ENCODE assay signal across 8 mouse cellular contexts in the genomic region with DNA sequence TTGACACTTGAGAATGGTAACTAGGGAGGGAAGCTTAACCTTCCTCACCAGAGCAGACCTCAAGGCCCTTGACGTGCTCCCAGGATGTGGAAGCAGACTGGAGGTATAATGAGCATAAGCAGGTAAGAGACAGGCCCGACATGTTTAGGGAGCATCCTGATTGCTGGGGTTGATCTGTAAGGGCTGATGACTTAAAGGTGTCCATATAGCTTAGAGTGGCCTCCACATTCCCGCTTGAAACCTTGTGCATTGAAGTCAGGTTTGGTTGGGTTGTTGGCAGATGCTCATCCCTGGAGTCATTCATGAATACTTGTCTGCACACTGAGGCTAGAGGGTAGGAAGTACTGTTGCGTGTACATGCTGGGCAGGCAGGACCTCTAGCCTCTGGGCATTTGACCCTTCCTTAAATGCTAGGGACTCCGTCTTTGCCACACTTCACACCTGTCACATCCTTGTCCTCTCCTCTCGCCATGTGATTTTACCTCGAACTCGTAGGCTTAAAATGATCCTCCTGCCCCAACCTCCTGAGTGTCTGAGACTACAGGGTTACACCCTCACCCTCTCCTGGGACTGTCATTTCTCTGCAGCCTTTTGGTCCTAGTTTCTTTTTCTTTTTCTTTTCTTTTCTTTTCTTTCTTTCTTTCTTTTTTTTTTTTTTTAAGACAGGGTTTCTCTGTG. TPM values are rescaled to one million over a fixed set of nuclear protein-coding genes. Genes with fewer than 3 reads are reported as not detected.
DNase-seq lines count a peak whose midpoint lies in the region; ATAC-seq and TF ChIP-seq lines count a peak whose summit lies in the region.

No protein-coding gene starts in this region.

- WGBS in spleen, adult 2 months: 73% methylated on average over 8 of the region's 8 CpGs
- WGBS in limb, embryonic 15.5 days: 79% methylated on average over 8 of the region's 8 CpGs
- 79% methylated on average over 8 of the region's 8 CpGs for WGBS in stomach, postnatal 0 days

- no peak for TF ChIP-seq POLR2A in spleen, adult 2 months (IDR thresholded peaks at IDR 0.05; ENCODE audit: low read depth, low read length)

- TF ChIP-seq CTCF in spleen, adult 2 months (IDR thresholded peaks at IDR 0.05; ENCODE audit: extremely low read depth, insufficient read depth, insufficient read length, insufficient replicate concordance): no peak
- TF ChIP-seq CTCF in stomach, postnatal 0 days (IDR thresholded peaks at IDR 0.05; ENCODE audit: low read depth): no peak

- no peak for DNase-seq in spleen, adult 2 months (ENCODE audit: low read depth in 1 of 2, low spot score in 2 of 2)
- DNase-seq in spleen, postnatal 14 days (ENCODE audit: low spot score in 2 of 2): no peak
- DNase-seq in stomach, postnatal 0 days (ENCODE audit: low spot score): no peak
- no peak for DNase-seq in natural killer cell, adult 2 months (ENCODE audit: low spot score in 2 of 2)

- H3K4me1 ChIP-seq in erythroblast, embryonic 14.5 days (ENCODE audit: control insufficient read depth): peaks cover 37% of the 10 kb centered on the region
- peaks cover 19% of the 10 kb centered on the region; the same call in 1 of the 2 replicates for H3K4me1 ChIP-seq in spleen, adult 2 months (ENCODE audit: control insufficient read depth, insufficient read depth, insufficient read length)
- H3K4me1 ChIP-seq in limb, embryonic 15.5 days: peaks cover 25% of the 10 kb centered on the region
- H3K4me1 ChIP-seq in stomach, postnatal 0 days (replicated peaks; ENCODE audit: control insufficient read depth, insufficient read depth): no peaks in the 10 kb centered on the region; the same call in 1 of the 2 replicates

- H3K4me3 ChIP-seq in erythroblast, embryonic 14.5 days (replicated peaks): peak overlapping the region; percentile 91
- H3K4me3 ChIP-seq in spleen, adult 2 months (ENCODE audit: extremely low read depth, insufficient read depth, insufficient read length): peak overlapping the region; percentile 95; the same call in 1 of the 2 replicates
- peak overlapping the region; percentile 84 for H3K4me3 ChIP-seq in limb, embryonic 15.5 days
- peak overlapping the region; percentile 75 for H3K4me3 ChIP-seq in stomach, postnatal 0 days (ENCODE audit: low read depth, low read length)

- H3K4me2 ChIP-seq in limb, embryonic 15.5 days: peak overlapping the region; percentile 89
- peak overlapping the region; percentile 93 for H3K4me2 ChIP-seq in stomach, postnatal 0 days (replicated peaks; ENCODE audit: low read depth)

- no peaks in the 10 kb centered on the region for H3K27me3 ChIP-seq in erythroblast, embryonic 14.5 days (ENCODE audit: control insufficient read depth)
- no peaks in the 10 kb centered on the region for H3K27me3 ChIP-seq in spleen, adult 2 months (ENCODE audit: control insufficient read depth, insufficient read depth, low read length)
- H3K27me3 ChIP-seq in limb, embryonic 15.5 days: no peaks in the 10 kb centered on the region
- H3K27me3 ChIP-seq in stomach, postnatal 0 days (ENCODE audit: control insufficient read depth, insufficient read depth, low read length): no peaks in the 10 kb centered on the region

- no peaks in the 10 kb centered on the region for H3K9me3 ChIP-seq in erythroblast, embryonic 14.5 days (ENCODE audit: control insufficient read depth, low read length)
- H3K9me3 ChIP-seq in limb, embryonic 15.5 days: no peaks in the 10 kb centered on the region
- no peaks in the 10 kb centered on the region for H3K9me3 ChIP-seq in stomach, postnatal 0 days (ENCODE audit: control insufficient read depth, low read length)

- no peak for TF ChIP-seq EP300 in stomach, postnatal 0 days (optimal IDR thresholded peaks at IDR 0.05)

- peak overlapping the region; percentile 57 for H3K27ac ChIP-seq in spleen, adult 2 months (ENCODE audit: insufficient read depth, low read length)
- H3K27ac ChIP-seq in limb, embryonic 15.5 days: no peak overlapping the region
- H3K27ac ChIP-seq in stomach, postnatal 0 days (replicated peaks): no peak overlapping the region

- peaks cover 31% of the 10 kb centered on the region for H3K36me3 ChIP-seq in erythroblast, embryonic 14.5 days (ENCODE audit: control insufficient read depth)
- peaks cover 10% of the 10 kb centered on the region for H3K36me3 ChIP-seq in spleen, adult 2 months (ENCODE audit: control insufficient read depth, insufficient read depth, low read length)
- peaks cover 25% of the 10 kb centered on the region for H3K36me3 ChIP-seq in limb, embryonic 15.5 days
- H3K36me3 ChIP-seq in stomach, postnatal 0 days (ENCODE audit: control insufficient read depth, insufficient read depth, low read length): 0 out of 2 replicates have a peak, but pooled peaks cover 5% of the 10 kb centered on the region

- H3K9ac ChIP-seq in limb, embryonic 15.5 days: peak overlapping the region; percentile 67; the same call in 1 of the 2 replicates
- H3K9ac ChIP-seq in stomach, postnatal 0 days (ENCODE audit: low read length): peak overlapping the region; percentile 89; the same call in 1 of the 2 replicates

- ATAC-seq in erythroblast, adult 5-6 weeks (replicated peaks; ENCODE audit: low FRiP score, poor library complexity, severe bottlenecking): no peak
- ATAC-seq in limb, embryonic 15.5 days (ENCODE audit: insufficient number of reproducible peaks, low FRiP score, low TSS enrichment, low read depth): no peak
- ATAC-seq in stomach, postnatal 0 days (ENCODE audit: low FRiP score, low TSS enrichment): no peak
- ATAC-seq in granulocyte monocyte progenitor cell, adult 5-6 weeks (replicated peaks; ENCODE audit: poor library complexity, severe bottlenecking): no peak

RNA-seq across cellular contexts. Expression of gene Zmiz2, which starts 1.6 kb away (rescaled TPM):
- polyA plus RNA-seq in erythroblast, embryonic 14.5 days (2012): 13.1 and 13.2 TPM in 2 replicates
- 9.8 and 12.9 TPM in 2 replicates for total RNA-seq in erythroblast, adult 5-6 weeks (2015; ENCODE audit: low replicate concordance)
- 1.5 and 3.1 TPM in 2 replicates for total RNA-seq in erythroblast, adult 5-6 weeks (2017; ENCODE audit: low replicate concordance)
- polyA plus RNA-seq in spleen, adult 2 months (2012; rRNA removed): 118 and 142 TPM in 2 replicates
- 10.0 TPM in 2 replicates for polyA plus RNA-seq in limb, embryonic 15.5 days (2015; fragmentation: Nextera tagmentation; extraction: Ambion mirVana)
- 7.1 and 8.7 TPM in 2 replicates for polyA plus RNA-seq in stomach, postnatal 0 days (2015; fragmentation: Nextera tagmentation; extraction: Ambion mirVana)
- total RNA-seq in granulocyte monocyte progenitor cell, adult 5-6 weeks (2014; fragmentation: Nextera tagmentation): 39.9 and 62.9 TPM in 2 replicates
- 6.1 and 10.6 TPM in 2 replicates for total RNA-seq in granulocyte monocyte progenitor cell, adult 5-6 weeks (2017)

RNA-seq across cellular contexts. Expression of gene Ppia, which starts 24.7 kb away (rescaled TPM):
- polyA plus RNA-seq in erythroblast, embryonic 14.5 days (2012): 5.4 and 5.5 TPM in 2 replicates
- 1,176 and 1,185 TPM in 2 replicates for total RNA-seq in erythroblast, adult 5-6 weeks (2015; ENCODE audit: low replicate concordance)
- total RNA-seq in erythroblast, adult 5-6 weeks (2017; ENCODE audit: low replicate concordance): 351 and 513 TPM in 2 replicates
- 333 and 340 TPM in 2 replicates for polyA plus RNA-seq in spleen, adult 2 months (2012; rRNA removed)
- polyA plus RNA-seq in limb, embryonic 15.5 days (2015; fragmentation: Nextera tagmentation; extraction: Ambion mirVana): 4,193 and 4,412 TPM in 2 replicates
- 4,199 and 4,786 TPM in 2 replicates for polyA plus RNA-seq in stomach, postnatal 0 days (2015; fragmentation: Nextera tagmentation; extraction: Ambion mirVana)
- total RNA-seq in granulocyte monocyte progenitor cell, adult 5-6 weeks (2014; fragmentation: Nextera tagmentation): 4,322 and 4,754 TPM in 2 replicates
- total RNA-seq in granulocyte monocyte progenitor cell, adult 5-6 weeks (2017): 1,769 and 2,269 TPM in 2 replicates

RNA-seq across cellular contexts. Expression of gene H2afv, which starts 53.7 kb away (rescaled TPM):
- 4.5 and 8.0 TPM in 2 replicates for polyA plus RNA-seq in erythroblast, embryonic 14.5 days (2012)
- 53.3 and 54.0 TPM in 2 replicates for total RNA-seq in erythroblast, adult 5-6 weeks (2015; ENCODE audit: low replicate concordance)
- total RNA-seq in erythroblast, adult 5-6 weeks (2017; ENCODE audit: low replicate concordance): 32.3 and 44.9 TPM in 2 replicates
- polyA plus RNA-seq in spleen, adult 2 months (2012; rRNA removed): 29.8 and 36.5 TPM in 2 replicates
- 402 and 435 TPM in 2 replicates for polyA plus RNA-seq in limb, embryonic 15.5 days (2015; fragmentation: Nextera tagmentation; extraction: Ambion mirVana)
- polyA plus RNA-seq in stomach, postnatal 0 days (2015; fragmentation: Nextera tagmentation; extraction: Ambion mirVana): 187 and 198 TPM in 2 replicates
- 152 and 264 TPM in 2 replicates for total RNA-seq in granulocyte monocyte progenitor cell, adult 5-6 weeks (2014; fragmentation: Nextera tagmentation)
- total RNA-seq in granulocyte monocyte progenitor cell, adult 5-6 weeks (2017): 119 and 143 TPM in 2 replicates

Comparison
In these comparisons a context has a peak if more than half of its experiments do, and no peak if none do; other contexts are left out.
1. RNA of gene Ppia, which starts 24.7 kb away (polyA plus RNA-seq): 4,199 to 4,786 TPM in stomach, postnatal 0 days, 4,193 to 4,412 TPM in limb, embryonic 15.5 days and 333 to 340 TPM in spleen, adult 2 months; 5.4 to 5.5 TPM in erythroblast, embryonic 14.5 days; every median in the first group is over 10 times any median in the second.
2. Peak in every context shown above with its lines, with median percentiles within 50 percentile points of each other: H3K4me3 ChIP-seq.